Mouse (Mus musculus) heart, postnatal 4 days (tissue): Measurements from ENCODE around the gene Gbp3. TPM values are rescaled to one million over a fixed set of nuclear protein-coding genes. Genes with fewer than 3 reads are reported as not detected.
"Not testable (repeated sequence)": the region's sequence is repeated elsewhere in the genome, so short reads cannot be mapped to it uniquely, and the experiment has no call there.

Experiments
- DNase-seq: peaks from one replicate; pipeline ENCODE4 v3.0.0; 2021
- total RNA-seq, 2 experiments: library from RNA; stranded (reverse); gene quantifications; 2 replicates each; pipeline ENCODE4 v1.2.3; 2021

Gene Gbp3
- 1 to 10 TPM; 5.8 to 9.1 TPM for total RNA-seq

DNA sequence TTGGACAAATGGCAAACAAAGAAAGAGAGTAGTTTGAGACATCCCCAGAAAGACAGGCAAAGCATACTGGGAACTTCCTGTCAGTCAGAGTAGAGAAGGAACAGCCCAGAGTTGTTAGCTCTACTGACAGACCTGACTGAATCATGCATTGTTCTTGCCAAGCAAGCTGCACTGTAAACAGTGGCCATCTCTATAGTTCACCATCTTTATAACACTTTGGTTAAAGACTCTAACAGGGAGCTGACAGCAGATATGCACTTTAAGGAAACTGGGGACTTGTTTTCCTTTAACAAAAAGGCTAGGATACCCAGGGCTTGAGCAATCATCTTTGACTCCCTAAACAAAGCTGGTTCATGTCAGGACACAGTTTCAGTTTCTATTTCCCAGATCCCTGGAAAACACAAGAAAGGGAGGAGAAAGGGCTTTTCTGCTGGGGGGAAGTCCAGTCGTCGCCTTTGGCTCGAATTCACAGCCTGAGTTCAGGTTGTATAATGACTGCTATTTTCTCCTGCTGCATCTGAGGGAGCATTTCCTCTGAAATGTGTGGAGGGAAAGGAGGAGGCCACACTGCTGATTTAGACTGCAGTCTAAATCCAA lies at the start of gene Gbp3:
Gene Gbp3 (plus strand): TSS at position 395 of the 597 bp plus-strand sequence.
- DNase-seq = peak; percentile 22

DNA sequence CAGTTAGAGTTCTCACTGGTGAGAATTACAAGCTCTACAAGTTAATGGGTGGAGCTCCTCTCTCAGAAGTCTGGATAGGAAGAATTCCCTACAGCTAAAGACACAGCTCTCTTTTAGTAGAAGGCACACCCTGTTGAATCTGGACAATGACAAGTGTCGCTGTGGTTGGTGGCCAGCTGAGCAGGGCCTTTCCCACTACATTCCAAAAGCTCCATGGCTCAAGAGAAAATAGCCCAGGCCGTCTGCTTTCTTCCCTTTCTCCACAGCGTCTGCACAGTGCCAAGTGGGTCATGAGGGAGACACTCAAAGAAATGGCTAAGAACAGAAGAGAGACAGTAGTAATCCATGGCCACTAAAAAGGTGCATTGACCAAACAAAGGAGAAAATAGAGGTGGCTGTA lies 31.7 kb upstream of the Gbp3 start:
- no peak for DNase-seq

GRCm38 (mm10) chr3:142529597-142529996 lies 30.2 kb upstream of the Gbp3 start:
- no peak for DNase-seq

GRCm38 (mm10) chr3:142530087-142530953 lies 29.5 kb upstream of the Gbp3 start, which contains the start of gene Gbp7:
Gene Gbp7 (plus strand): TSS chr3:142530342.
- DNase-seq = peak; percentile 31

DNA sequence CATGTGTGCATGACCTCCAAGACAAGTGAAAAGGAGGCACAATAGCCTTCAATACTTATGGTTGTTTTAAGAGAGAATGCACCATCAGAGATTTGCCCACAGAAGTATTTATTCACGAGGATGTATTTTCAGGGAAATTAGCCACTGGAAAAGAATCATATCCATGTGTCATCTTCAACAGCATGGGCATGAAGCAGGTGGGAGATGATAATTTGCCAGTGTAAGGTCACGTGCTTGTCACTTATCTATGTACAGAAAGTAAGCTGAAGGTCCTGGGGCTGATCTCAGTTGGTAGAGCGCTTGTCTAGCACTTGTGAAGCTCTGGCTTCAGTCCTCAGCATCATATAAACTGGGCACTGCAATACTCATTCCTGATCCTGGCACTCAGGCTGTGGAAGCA lies 28.2 kb upstream of the Gbp3 start:
- DNase-seq = no peak

DNA sequence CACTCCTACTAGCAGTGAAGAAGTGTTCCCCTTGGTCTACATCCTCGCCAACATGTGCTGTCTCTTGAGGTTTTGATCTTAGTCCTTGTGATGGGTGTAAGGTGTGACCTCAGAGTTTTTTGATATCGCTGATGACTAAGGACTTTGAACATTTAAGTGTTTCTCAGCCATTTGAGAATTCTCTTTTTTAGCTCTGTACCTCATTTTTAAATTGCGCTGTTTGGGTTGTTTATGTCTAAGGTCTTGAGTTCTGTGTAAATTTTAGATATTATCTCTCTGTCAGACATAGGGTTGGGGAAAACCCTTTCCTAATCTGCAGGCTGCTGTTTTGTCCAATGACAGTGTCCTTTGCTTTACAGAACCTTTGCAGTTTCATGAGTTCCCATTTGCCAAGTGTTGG lies 26.6 kb upstream of the Gbp3 start:
- DNase-seq = no peak

DNA sequence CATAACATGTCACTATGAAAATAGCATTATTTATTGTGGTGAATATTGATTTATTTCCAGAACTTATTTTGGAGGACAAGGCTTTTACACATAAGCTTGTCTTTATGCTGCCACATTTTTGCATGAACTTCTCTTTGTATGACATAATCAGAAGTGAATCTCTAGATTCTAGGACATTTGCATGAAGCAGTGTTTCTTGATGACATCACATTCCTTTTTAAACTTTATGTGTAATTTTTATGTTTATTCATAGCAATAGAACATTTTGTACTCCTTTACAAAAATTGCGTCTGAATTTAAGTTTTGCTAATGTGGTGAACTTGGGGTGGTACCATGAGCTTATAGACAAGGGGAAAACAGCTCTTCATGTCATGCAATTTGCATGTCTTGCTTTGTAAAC lies 24.2 kb upstream of the Gbp3 start:
- DNase-seq = no peak

GRCm38 (mm10) chr3:142541391-142541790 lies 18.4 kb upstream of the Gbp3 start:
- DNase-seq = no peak

GRCm38 (mm10) chr3:142542776-142543175 lies 17.1 kb upstream of the Gbp3 start:
- not testable (repeated sequence) for DNase-seq

- no peak for DNase-seq
Measured at GRCm38 (mm10) chr3:142546690-142547089, 13.1 kb upstream of the Gbp3 start.

DNA sequence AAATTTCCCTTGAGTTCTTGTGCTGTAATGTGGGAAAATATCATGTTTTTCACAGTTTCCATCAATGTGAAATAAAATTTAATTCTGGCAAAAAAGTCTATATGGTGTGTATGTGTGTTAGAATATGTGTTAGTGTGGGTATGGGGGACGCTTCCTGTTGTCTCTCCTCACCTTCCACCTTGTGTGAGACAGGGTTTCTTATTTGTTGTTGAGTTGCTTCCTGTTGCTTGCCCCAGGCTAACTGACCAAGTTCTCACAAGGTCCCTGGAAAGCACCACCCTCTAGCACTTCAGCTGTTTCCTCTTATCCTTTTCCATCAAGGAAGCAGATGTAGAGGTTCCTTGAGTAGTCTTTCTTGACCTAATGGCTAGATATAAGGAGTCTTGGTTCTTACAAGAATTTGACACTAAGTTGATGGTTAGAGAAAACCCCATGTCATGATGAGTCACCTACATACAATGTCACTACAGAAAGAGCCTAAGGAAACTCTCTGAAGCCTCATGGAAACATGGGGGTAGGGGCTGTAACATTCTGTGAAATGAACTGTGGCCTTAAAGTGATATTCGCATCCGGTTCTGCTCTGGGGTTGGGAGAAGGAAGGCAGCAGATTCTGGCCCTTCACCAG lies 9.7 kb upstream of the Gbp3 start:
- no peak for DNase-seq

- DNase-seq = no peak
Measured at GRCm38 (mm10) chr3:142554601-142555000, 5.2 kb upstream of the Gbp3 start.

- DNase-seq = no peak
Measured at GRCm38 (mm10) chr3:142555623-142556022, 4.2 kb upstream of the Gbp3 start.

- DNase-seq = peak; percentile 90
Measured at GRCm38 (mm10) chr3:142560296-142560948, 596 bp downstream of the Gbp3 start.

DNA sequence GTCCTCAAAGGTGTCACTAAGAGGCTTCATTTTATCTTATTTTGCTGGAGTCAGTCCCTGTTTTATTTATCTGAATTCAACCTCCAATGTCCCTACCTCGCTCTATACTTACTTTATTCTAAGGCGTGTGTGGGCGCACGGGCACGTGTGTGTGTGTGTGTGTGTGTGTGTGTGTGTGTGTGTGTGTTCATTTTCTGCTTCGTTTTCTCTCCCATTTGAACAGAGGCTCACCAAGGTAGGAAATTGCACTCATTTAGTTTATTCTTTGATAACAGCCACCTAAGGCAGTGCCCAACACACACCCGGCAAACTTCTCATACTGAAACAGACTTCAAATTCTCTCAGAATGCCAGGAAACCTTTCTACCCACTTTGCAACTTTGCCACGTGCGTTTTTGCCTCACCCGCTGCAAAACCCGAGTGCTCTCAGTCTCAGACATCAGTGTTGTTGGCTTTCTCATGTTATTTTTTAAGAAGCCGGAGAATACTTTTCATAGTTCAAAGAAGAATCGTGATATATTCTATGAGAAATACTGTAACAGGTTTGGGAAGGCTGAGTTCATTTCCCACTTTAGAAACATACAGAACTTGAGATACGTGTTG lies 1.3 kb downstream of the Gbp3 start:
- DNase-seq = no peak

DNA sequence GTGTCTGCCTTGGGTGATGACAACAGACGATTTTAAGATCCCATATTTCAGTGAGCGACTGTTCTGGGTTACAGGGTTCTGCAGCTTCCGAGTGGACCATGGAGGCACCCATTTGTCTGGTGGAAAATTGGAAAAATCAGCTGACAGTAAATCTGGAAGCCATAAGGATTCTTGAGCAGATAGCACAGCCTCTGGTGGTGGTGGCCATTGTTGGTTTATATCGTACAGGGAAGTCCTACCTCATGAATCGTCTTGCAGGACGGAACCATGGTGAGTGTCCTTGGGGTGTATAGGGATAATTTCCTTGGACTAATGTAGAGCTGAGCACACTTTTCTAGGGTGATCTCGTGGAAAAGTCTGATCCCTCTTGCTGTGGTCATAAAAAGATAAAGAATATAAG lies 1.8 kb downstream of the Gbp3 start:
- no peak for DNase-seq

- not testable (repeated sequence) for DNase-seq
Measured at GRCm38 (mm10) chr3:142567490-142567889, 7.7 kb downstream of the Gbp3 start.

DNA sequence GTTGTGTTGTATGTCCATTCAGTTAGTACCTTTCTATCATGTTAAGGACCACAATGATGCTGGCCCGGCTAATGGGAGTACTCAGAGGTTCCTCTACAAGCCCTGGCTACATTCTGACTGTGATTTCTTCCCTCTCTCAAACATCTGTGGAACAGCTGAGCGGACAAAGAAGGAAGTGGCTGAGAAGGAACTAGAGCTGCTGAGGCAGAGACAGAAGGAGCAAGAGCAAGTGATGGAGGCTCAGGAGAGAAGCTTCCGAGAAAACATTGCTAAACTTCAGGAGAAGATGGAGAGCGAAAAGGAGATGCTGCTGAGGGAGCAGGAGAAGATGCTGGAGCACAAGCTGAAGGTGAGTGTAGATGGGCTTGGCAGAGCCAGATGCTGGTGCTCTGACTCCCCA lies 10.9 kb downstream of the Gbp3 start:
- DNase-seq = no peak

GRCm38 (mm10) chr3:142577108-142577507 lies 17.3 kb downstream of the Gbp3 start:
- no peak for DNase-seq

- DNase-seq = no peak
Measured at GRCm38 (mm10) chr3:142578342-142578741, 18.5 kb downstream of the Gbp3 start.

DNA sequence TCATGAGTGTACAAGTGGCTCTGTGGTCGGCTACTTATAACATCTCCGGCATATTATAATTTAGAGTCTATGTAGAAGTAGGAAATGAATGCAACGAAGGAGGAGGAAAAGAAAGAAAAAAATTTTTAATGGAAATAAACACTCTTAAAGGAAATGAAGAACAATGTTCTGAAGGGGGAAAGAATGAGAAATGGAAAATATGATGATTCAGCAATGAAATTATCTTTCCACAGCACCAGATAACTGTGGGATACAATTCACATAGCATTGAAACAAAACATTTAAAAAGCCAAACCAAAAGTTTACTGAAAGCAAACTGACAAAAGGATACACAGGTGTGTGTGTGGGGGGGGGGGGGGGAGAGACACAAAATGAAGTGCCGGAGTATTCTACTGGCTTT lies 23.2 kb downstream of the Gbp3 start:
- DNase-seq = no peak

DNA sequence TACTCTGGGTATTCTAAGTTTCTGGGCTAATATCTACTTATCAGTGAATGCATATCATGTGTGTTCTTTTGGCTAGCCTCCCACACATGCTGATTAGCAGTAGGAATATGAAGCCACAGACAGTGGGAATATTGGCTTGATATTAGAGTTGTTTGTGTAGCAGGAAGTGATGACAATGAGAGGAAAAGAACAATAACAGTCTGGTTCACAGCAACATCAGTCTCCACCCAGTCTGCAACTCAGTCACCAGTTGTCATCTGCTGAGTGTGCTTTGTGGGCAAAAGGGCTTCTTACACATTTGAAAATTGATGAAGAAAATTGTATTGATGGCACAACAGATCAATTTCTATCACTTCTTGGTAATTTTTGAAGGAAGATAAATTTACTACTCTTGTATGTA lies 27.6 kb downstream of the Gbp3 start:
- DNase-seq = no peak

DNA sequence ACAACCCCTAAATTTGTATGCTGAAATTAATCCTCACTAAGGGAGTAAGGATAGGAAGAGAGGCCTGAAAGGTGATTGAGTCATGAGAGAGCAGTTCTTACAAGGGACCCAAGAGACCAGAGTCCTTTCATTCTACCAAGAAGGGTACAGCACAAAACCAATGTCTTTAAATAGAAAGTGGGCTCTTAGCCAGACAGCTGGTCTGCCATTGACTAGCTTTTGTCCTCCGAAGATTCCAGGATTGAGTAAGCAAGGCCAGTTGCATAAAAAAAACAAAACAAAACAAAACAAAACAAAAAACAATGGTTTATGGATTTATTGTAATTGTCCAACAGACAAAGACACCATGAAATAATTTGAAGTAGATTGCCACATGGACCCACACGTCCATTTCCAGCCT lies 29.1 kb downstream of the Gbp3 start:
- DNase-seq = no peak
